Mouse (Mus musculus): ENCODE measurements around the gene Hspb1. TPM values are rescaled to one million over a fixed set of nuclear protein-coding genes. Genes with fewer than 3 reads are reported as not detected.

Hspb1 gene
- polyA plus RNA-seq (2012; rRNA removed): 49.6 and 51.0 TPM in 2 replicates

GRCm38 (mm10) chr5:135887675-135888102 lies at the start of gene Hspb1:
Gene Hspb1, plus strand, starts transcription at chr5:135887919.
- Histone ChIP-seq H3K27ac (ENCODE audit: control insufficient read depth, insufficient read depth, low read depth, low read length) (peak within 1 kb of the TSS; percentile 67), H3K4me3 (ENCODE audit: control insufficient read depth, low read depth, low read length) (peak within 1 kb of the TSS; percentile 82), H3K27me3 (ENCODE audit: control insufficient read depth, insufficient read depth, low read length) (0 out of 2 replicates have a peak, but pooled peaks cover 2% of the 10 kb centered on the region), H3K4me1 (ENCODE audit: control insufficient read depth, insufficient read depth, low read length) (peaks cover 11% of the 10 kb centered on the region), H3K36me3 (ENCODE audit: control insufficient read depth, insufficient read depth, low read length) (no peaks in the 10 kb centered on the region)
- TF ChIP-seq CTCF (IDR thresholded peaks at IDR 0.05; ENCODE audit: control insufficient read depth, insufficient read depth, insufficient replicate concordance, low read depth, low read length): no peak
- TF ChIP-seq POLR2A (IDR thresholded peaks at IDR 0.05; ENCODE audit: control insufficient read depth, low read depth, low read length): peak; percentile 64

DNA sequence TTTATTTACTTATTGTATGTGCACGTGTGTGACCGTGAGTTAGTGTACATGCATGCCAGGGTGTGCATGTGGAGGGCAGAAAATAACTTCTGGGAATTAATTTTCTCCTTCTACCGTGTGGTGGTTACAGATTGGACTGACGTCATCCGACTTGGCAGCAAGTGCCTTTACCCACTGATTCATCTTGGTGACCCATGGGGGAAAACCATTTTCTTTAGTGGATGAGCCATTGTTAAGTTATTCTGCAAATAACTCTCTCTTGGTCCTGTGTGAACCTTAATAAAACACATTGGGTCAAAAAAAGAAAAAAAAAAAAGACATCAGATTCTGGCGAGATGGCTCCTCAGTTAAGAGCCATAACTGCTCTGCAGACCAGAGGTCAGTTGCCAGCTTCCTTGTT lies 46.1 kb upstream of the Hspb1 start:
- H3K27ac ChIP-seq (ENCODE audit: control insufficient read depth, insufficient read depth, low read depth, low read length): no peak overlapping the region
- TF ChIP-seq CTCF (IDR thresholded peaks at IDR 0.05; ENCODE audit: control insufficient read depth, insufficient read depth, insufficient replicate concordance, low read depth, low read length) (no peak), POLR2A (IDR thresholded peaks at IDR 0.05; ENCODE audit: control insufficient read depth, low read depth, low read length) (no peak)
- H3K36me3 ChIP-seq (ENCODE audit: control insufficient read depth, insufficient read depth, low read length): no peaks in the 10 kb centered on the region
- H3K27me3 ChIP-seq (ENCODE audit: control insufficient read depth, insufficient read depth, low read length): no peaks in the 10 kb centered on the region
- H3K4me3 ChIP-seq (ENCODE audit: control insufficient read depth, low read depth, low read length): no peak overlapping the region
- H3K4me1 ChIP-seq (ENCODE audit: control insufficient read depth, insufficient read depth, low read length): no peaks in the 10 kb centered on the region; the same call in 1 of the 2 replicates

- Histone ChIP-seq H3K36me3 (ENCODE audit: control insufficient read depth, insufficient read depth, low read length) (no peaks in the 10 kb centered on the region), H3K27me3 (ENCODE audit: control insufficient read depth, insufficient read depth, low read length) (no peaks in the 10 kb centered on the region), H3K4me3 (ENCODE audit: control insufficient read depth, low read depth, low read length) (peak overlapping the region; percentile 51), H3K27ac (ENCODE audit: control insufficient read depth, insufficient read depth, low read depth, low read length) (no peak overlapping the region), H3K4me1 (ENCODE audit: control insufficient read depth, insufficient read depth, low read length) (no peaks in the 10 kb centered on the region; the same call in 1 of the 2 replicates)
- no peak for TF ChIP-seq POLR2A (IDR thresholded peaks at IDR 0.05; ENCODE audit: control insufficient read depth, low read depth, low read length)
- TF ChIP-seq CTCF (IDR thresholded peaks at IDR 0.05; ENCODE audit: control insufficient read depth, insufficient read depth, insufficient replicate concordance, low read depth, low read length): no peak
These were observed 44.3 kb upstream of the Hspb1 start for GRCm38 (mm10) chr5:135843418-135843817.

DNA sequence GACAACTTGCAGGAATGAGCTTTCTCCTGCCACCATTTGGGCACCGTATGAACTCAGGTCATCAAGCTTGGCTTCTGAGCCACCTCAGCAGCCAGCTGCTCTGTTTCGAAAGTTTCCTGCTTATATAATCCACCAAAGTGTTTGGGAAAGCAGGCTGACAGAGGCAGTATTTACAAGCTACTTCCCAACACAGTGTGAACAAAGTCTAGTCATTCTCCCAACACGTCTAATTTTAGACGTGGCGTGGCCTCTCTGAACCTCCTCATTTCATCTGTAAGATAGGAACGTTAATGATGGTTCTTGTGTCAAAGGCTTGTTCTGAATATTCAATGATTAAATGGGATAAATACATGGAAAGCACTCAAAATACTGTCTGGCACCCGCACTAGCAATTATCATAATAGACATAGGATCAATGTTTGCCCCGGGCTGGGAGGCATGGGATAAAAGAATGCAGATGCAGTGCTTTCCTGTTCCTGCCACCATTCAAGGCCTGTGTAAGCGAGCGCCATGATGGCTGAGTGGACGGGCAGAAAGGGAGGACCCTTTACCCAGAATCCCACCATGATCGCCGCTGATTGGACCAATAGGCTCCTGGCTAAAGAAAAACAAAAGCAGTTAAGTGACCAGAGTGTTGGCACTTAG lies 41.9 kb upstream of the Hspb1 start:
- H3K4me1 ChIP-seq (ENCODE audit: control insufficient read depth, insufficient read depth, low read length): no peaks in the 10 kb centered on the region; the same call in 1 of the 2 replicates
- no peaks in the 10 kb centered on the region for H3K36me3 ChIP-seq (ENCODE audit: control insufficient read depth, insufficient read depth, low read length)
- peak overlapping the region; percentile 47; the same call in 1 of the 2 replicates for H3K4me3 ChIP-seq (ENCODE audit: control insufficient read depth, low read depth, low read length)
- no peak overlapping the region for H3K27ac ChIP-seq (ENCODE audit: control insufficient read depth, insufficient read depth, low read depth, low read length)
- TF ChIP-seq CTCF (IDR thresholded peaks at IDR 0.05; ENCODE audit: control insufficient read depth, insufficient read depth, insufficient replicate concordance, low read depth, low read length) (no peak), POLR2A (IDR thresholded peaks at IDR 0.05; ENCODE audit: control insufficient read depth, low read depth, low read length) (no peak)
- no peaks in the 10 kb centered on the region for H3K27me3 ChIP-seq (ENCODE audit: control insufficient read depth, insufficient read depth, low read length)

DNA sequence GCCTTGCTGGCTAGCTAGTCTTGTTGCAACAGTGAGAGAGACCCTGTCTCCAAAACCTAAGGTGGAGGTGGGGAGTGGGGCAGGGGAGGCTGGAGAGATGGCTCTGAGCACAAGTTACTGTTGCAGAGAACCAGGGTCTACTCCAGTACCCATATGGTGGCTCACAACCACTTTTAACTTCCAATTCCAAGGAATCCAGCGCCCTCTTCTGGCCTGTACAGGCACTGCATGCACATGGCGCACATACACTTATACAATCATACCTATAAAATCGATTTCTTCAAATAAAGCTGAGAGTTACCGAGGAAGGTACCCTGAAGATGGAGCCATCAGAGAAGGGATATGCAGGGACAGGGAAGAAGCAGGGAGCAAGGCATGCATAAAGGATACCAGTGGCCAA lies 40.3 kb upstream of the Hspb1 start:
- H3K4me3 ChIP-seq (ENCODE audit: control insufficient read depth, low read depth, low read length): no peak overlapping the region
- H3K4me1 ChIP-seq (ENCODE audit: control insufficient read depth, insufficient read depth, low read length): no peaks in the 10 kb centered on the region
- no peaks in the 10 kb centered on the region for H3K27me3 ChIP-seq (ENCODE audit: control insufficient read depth, insufficient read depth, low read length)
- H3K36me3 ChIP-seq (ENCODE audit: control insufficient read depth, insufficient read depth, low read length): no peaks in the 10 kb centered on the region
- TF ChIP-seq POLR2A (IDR thresholded peaks at IDR 0.05; ENCODE audit: control insufficient read depth, low read depth, low read length): no peak
- peak; percentile 67; the same call in 1 of the 2 replicates for TF ChIP-seq CTCF (IDR thresholded peaks at IDR 0.05; ENCODE audit: control insufficient read depth, insufficient read depth, insufficient replicate concordance, low read depth, low read length)
- H3K27ac ChIP-seq (ENCODE audit: control insufficient read depth, insufficient read depth, low read depth, low read length): no peak overlapping the region

GRCm38 (mm10) chr5:135847881-135848280 lies 39.8 kb upstream of the Hspb1 start:
- Histone ChIP-seq H3K4me1 (ENCODE audit: control insufficient read depth, insufficient read depth, low read length) (no peaks in the 10 kb centered on the region), H3K27me3 (ENCODE audit: control insufficient read depth, insufficient read depth, low read length) (no peaks in the 10 kb centered on the region), H3K4me3 (ENCODE audit: control insufficient read depth, low read depth, low read length) (no peak overlapping the region), H3K27ac (ENCODE audit: control insufficient read depth, insufficient read depth, low read depth, low read length) (no peak overlapping the region), H3K36me3 (ENCODE audit: control insufficient read depth, insufficient read depth, low read length) (no peaks in the 10 kb centered on the region)
- TF ChIP-seq CTCF (IDR thresholded peaks at IDR 0.05; ENCODE audit: control insufficient read depth, insufficient read depth, insufficient replicate concordance, low read depth, low read length) (no peak), POLR2A (IDR thresholded peaks at IDR 0.05; ENCODE audit: control insufficient read depth, low read depth, low read length) (no peak)

DNA sequence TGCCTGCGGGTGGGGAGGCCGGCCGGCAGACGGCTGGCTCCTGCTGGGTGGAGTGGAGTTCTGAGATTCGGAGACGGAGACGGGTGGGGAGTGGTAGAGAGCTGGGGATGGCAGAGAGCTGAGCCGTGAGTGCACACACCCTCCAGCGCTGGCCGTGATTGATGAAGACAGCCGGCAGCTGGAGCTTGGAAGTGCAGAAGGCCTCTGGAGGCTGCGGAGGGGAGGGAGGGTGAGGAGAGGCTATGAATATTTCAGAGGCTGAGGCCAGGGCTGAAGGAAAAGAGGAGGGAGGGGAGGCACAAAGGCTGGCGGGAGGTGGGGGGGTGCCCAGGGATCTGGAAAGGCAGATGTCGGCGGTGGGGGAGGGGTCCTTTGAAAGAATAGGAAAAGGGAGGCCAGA lies 36.7 kb upstream of the Hspb1 start:
- TF ChIP-seq POLR2A (IDR thresholded peaks at IDR 0.05; ENCODE audit: control insufficient read depth, low read depth, low read length) (no peak), CTCF (IDR thresholded peaks at IDR 0.05; ENCODE audit: control insufficient read depth, insufficient read depth, insufficient replicate concordance, low read depth, low read length) (no peak)

More for the DNA sequence above, 36.7 kb upstream of the Hspb1 start:
- Histone ChIP-seq H3K27me3 (ENCODE audit: control insufficient read depth, insufficient read depth, low read length) (no peaks in the 10 kb centered on the region), H3K36me3 (ENCODE audit: control insufficient read depth, insufficient read depth, low read length) (no peaks in the 10 kb centered on the region), H3K27ac (ENCODE audit: control insufficient read depth, insufficient read depth, low read depth, low read length) (no peak overlapping the region), H3K4me3 (ENCODE audit: control insufficient read depth, low read depth, low read length) (no peak overlapping the region), H3K4me1 (ENCODE audit: control insufficient read depth, insufficient read depth, low read length) (no peaks in the 10 kb centered on the region)

Measured in testis, adult 2 months (tissue).